Mouse (Mus musculus): ENCODE results near the gene Tmem47.

Gene Tmem47

GRCm38 (mm10) chrX:81070210-81070803 lies at the start of gene Tmem47:
Gene Tmem47 (plus strand): TSS chrX:81070698.
- DNase-seq (ENCODE audit: inconsistent ontology term): peak; percentile 85

- DNase-seq (ENCODE audit: inconsistent ontology term): peak; percentile 19
Observed at GRCm38 (mm10) chrX:81070804-81071461, 435 bp downstream of the Tmem47 start.

GRCm38 (mm10) chrX:81071746-81072640 lies 1.5 kb downstream of the Tmem47 start:
- DNase-seq (ENCODE audit: inconsistent ontology term): peak; percentile 68

- DNase-seq (ENCODE audit: inconsistent ontology term): peak; percentile 49
Observed at GRCm38 (mm10) chrX:81072651-81073050, 2.2 kb downstream of the Tmem47 start.

- DNase-seq (ENCODE audit: inconsistent ontology term): peak; percentile 20
Observed at GRCm38 (mm10) chrX:81073834-81074233, 3.3 kb downstream of the Tmem47 start.

GRCm38 (mm10) chrX:81078522-81078921 lies 8.0 kb downstream of the Tmem47 start:
- DNase-seq (ENCODE audit: inconsistent ontology term): no peak

GRCm38 (mm10) chrX:81080996-81081395 lies 10.5 kb downstream of the Tmem47 start:
- DNase-seq (ENCODE audit: inconsistent ontology term): peak; percentile 31

- DNase-seq (ENCODE audit: inconsistent ontology term): peak; percentile 16
Observed at GRCm38 (mm10) chrX:81085025-81085752, 14.7 kb downstream of the Tmem47 start.

- DNase-seq (ENCODE audit: inconsistent ontology term): peak; percentile 54
Observed at GRCm38 (mm10) chrX:81147416-81147815, 76.9 kb downstream of the Tmem47 start.
